Mouse (Mus musculus): ENCODE measurements around the gene Vmn2r107.

Gene Vmn2r107

DNA sequence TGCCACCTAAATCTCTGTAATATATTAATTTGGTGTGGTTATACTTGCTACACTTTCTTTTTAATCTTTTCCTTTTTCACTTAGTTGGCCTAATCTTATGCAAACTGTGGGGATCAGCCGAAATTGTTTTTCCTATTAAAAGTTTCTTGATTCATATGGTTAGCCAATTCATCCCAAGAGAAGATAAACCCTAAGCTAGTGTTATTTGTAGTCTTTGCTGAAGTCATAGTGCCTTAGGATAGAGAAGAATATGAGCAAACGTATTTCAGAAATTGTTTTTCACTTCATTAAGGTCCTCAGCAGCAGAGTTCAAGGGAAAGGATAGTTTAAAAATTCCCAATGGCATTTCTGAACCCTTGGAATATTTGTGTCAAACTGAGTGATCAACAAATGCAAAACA is at the start of gene Vmn2r107:
Gene Vmn2r107 (plus strand): TSS at position 301 of the 400 bp plus-strand sequence.
- DNase-seq (ENCODE audit: extremely low spot score) = no peak

DNA sequence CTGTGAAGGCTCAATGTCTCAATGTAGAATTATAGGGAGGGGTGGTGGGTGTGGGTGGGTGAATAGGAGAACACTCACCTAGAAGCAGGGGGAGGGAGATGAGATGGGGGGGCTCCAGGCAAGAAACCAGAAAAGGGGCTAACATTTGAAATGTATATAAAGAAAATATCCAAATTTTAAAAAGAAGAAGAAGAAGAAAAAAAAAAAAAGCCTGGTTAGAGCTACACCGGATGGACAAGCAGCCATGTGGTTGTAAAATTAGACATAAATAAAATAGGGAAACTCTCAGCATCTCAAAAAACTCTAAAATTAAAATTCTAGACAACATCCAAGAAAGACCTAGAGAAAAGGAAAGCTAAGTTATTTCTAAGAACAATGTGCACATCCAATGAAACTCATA is 39.3 kb upstream of the Vmn2r107 start:
- DNase-seq (ENCODE audit: extremely low spot score) = no peak

DNA sequence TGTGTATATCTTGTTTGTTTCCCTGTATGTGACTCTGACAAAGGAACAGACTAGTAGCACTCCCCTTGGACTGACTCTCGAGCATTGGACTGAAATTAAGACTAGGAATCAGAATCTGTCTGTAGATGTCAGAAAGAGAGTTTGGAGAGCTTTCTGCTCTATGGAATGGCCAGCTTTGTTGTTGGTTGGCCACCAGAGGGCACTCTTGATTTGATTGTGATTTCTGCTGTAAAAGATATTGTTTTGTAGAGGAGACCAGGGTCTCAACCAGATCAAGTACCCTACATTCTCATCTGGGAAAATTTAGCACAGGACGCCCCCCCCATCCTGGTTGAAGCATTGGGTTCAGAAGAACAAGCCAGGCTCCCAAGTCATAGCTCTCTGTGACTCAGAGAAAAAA is 54.1 kb downstream of the Vmn2r107 start:
- DNase-seq (ENCODE audit: extremely low spot score) = no peak

DNA sequence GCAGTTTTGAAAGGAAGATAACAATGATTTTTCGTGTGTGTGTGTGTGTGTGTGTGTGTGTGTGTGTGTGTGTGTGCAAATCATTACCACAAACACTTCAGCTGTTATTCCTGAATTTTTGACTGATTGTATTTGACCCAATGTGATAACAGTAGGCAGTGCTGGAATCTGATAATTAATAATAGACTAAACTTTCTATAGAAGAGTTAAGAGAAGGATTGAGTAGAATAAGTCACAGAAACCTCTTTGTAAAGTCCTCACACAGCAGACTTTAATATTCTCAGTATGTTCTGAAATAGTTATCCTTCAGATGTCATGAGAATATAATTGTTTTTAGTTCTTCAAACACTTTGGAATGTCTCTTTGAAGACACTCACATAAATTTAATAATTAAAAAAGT is 68.8 kb downstream of the Vmn2r107 start, which contains the start of gene Vmn1r224:
Gene Vmn1r224 (plus strand): TSS at position 301 of the 400 bp plus-strand sequence.
- no peak for DNase-seq (ENCODE audit: extremely low spot score)

Measured in embryo, embryonic 9.5 days (tissue).